Mouse (Mus musculus) limb, embryonic 13.5 days (tissue): ENCODE data around the gene Sgta. TPM values are rescaled to one million over a fixed set of nuclear protein-coding genes. Genes with fewer than 3 reads are reported as not detected.
"Not testable (repeated sequence)": the region's sequence is repeated elsewhere in the genome, so short reads cannot be mapped to it uniquely, and the experiment has no call there.

Experiments used
- ATAC-seq: fragments of 200-750 bp; cut with Nextera tagmentation; 2 replicates; pipeline ENCODE4 v1.8.0; 2017; ENCODE audit warnings: low read depth, moderate number of reproducible peaks, moderate TSS enrichment; ENCODE audit not compliant: low FRiP score
- H3K27ac ChIP-seq: fragments of 300-500 bp; sonication (generic); 2 replicates; pipeline ENCODE4 v1.5.1; 2015; ENCODE audit warnings: inconsistent platforms, mild to moderate bottlenecking, moderate library complexity
- H3K27me3 ChIP-seq: fragments of 300-500 bp; sonication (generic); 2 replicates; pipeline ENCODE4 v1.6.1; 2015; ENCODE audit warnings: mild to moderate bottlenecking, inconsistent platforms
- H3K36me3 ChIP-seq: fragments of 300-500 bp; sonication (generic); 2 replicates; pipeline ENCODE4 v1.6.1; 2015; ENCODE audit warnings: inconsistent platforms, mild to moderate bottlenecking, moderate library complexity
- H3K4me1 ChIP-seq: fragments of 300-500 bp; sonication (generic); 2 replicates; pipeline ENCODE4 v1.6.1; 2015; ENCODE audit warnings: inconsistent platforms
- H3K4me2 ChIP-seq: fragments of 300-500 bp; sonication (generic); replicated peaks from 2 replicates; pipeline ENCODE4 v1.6.1; 2015; ENCODE audit warnings: inconsistent platforms, mild to moderate bottlenecking, moderate library complexity
- H3K4me3 ChIP-seq: fragments of 300-500 bp; sonication (generic); 2 replicates; pipeline ENCODE4 v1.5.1; 2015; ENCODE audit warnings: moderate library complexity, mild to moderate bottlenecking, inconsistent platforms
- H3K9ac ChIP-seq: fragments of 300-500 bp; sonication (generic); 2 replicates; pipeline ENCODE4 v1.6.1; 2015; ENCODE audit warnings: mild to moderate bottlenecking, inconsistent platforms
- H3K9me3 ChIP-seq: fragments of 300-500 bp; sonication (generic); 2 replicates; pipeline ENCODE4 v1.6.1; 2016; ENCODE audit warnings: inconsistent platforms
- WGBS: fragments of 180-500 bp; shearing (Covaris S2); methylation state at CpG from one replicate; pipeline ENCODE4 v1.1.7; 2015; 5-methylcytosine and 5-hydroxymethylcytosine counted together
- polyA plus RNA-seq: library from polyadenylated mRNA; unstranded; fragments of >200 nt; fragmentation: Nextera tagmentation; extraction: Ambion mirVana; gene quantifications from 2 replicates; pipeline ENCODE4 v1.2.1, GENCODE M21; 2015

Sgta gene
- polyA plus RNA-seq, 1 experiment from 2014 or later = 231 TPM

DNA sequence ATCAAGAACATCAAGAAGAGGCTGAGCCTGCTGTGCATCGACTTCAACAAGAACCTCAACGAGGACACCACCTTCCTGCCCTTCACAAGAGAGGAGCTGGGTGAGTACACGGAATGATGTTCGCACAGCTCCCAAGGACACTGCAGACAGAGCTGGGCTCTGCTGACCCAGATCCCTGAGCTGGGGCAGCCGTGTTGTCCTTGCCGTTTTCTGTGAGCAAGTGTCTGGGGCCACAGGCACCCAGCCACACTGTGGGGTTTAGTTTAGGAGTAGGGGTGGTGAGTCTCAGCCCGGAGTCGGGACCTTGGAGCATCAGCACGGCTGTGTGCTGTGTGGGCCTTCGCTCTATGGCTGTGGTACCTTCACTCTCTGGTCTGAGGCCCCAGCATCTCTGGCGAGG, 17.9 kb upstream of the Sgta start:
- no peak for ATAC-seq
- no peak overlapping the region for H3K27ac ChIP-seq
- no peaks in the 10 kb centered on the region for H3K27me3 ChIP-seq
- 92% methylated on average over 11 of the region's 11 CpGs for WGBS
- no peak overlapping the region for H3K4me3 ChIP-seq
- H3K4me1 ChIP-seq = no peaks in the 10 kb centered on the region
- H3K9me3 ChIP-seq = no peaks in the 10 kb centered on the region
- H3K9ac ChIP-seq = no peak overlapping the region
- peaks cover 99% of the 10 kb centered on the region for H3K36me3 ChIP-seq
- H3K4me2 ChIP-seq = no peak overlapping the region

DNA sequence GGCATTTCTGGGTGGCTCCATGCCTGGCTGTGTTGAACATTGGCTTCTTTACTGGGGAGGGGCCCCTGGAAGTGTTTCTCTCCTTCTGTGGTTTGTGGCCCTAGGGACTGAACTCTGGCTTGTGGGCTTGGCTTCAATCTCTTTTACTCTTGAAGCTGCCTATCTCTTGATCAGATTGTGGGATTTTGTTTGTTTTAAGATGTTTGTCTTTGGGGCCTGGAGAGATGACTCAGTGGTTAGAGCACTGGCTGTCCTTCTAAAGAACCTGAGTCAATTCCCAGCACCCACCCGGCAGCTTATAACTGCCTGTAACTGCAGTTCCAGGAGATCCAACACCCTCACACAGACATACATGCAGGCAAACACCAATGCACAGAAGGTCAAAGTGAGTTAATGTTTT, 16.4 kb upstream of the Sgta start:
- no peak overlapping the region for H3K27ac ChIP-seq
- ATAC-seq = no peak
- peaks cover 2% of the 10 kb centered on the region for H3K4me1 ChIP-seq
- no peak overlapping the region for H3K4me2 ChIP-seq
- peaks cover 86% of the 10 kb centered on the region for H3K36me3 ChIP-seq
- H3K9me3 ChIP-seq = no peaks in the 10 kb centered on the region
- H3K4me3 ChIP-seq = no peak overlapping the region
- no peak overlapping the region for H3K9ac ChIP-seq
- H3K27me3 ChIP-seq = no peaks in the 10 kb centered on the region
- WGBS = 85% methylated on average over 1 of the region's 1 CpGs

DNA sequence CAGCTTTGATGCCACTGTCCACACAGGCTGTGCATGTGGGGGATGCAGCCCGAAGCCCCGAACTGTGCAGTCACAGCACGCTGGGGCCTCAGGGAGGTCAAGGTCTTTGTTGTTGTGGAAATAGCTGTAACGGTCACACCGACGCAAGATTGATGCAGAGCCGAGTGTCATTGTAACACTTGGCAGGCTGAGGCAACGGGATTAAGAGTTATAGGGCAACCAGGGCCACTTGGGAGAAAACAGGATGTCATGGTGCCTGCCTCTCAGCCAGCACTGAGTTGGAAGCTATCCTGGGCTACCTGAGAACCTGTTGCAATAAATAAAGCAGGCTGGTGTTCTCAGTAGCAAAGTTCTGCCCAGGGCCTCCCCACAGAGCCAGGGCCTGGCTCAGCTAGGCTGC, 15.8 kb upstream of the Sgta start:
- Histone ChIP-seq H3K4me3 (no peak overlapping the region), H3K36me3 (peaks cover 79% of the 10 kb centered on the region), H3K27me3 (no peaks in the 10 kb centered on the region), H3K4me1 (peaks cover 8% of the 10 kb centered on the region), H3K4me2 (no peak overlapping the region), H3K9me3 (no peaks in the 10 kb centered on the region), H3K9ac (no peak overlapping the region), H3K27ac (no peak overlapping the region)
- ATAC-seq = no peak
- 84% methylated on average over 8 of the region's 8 CpGs for WGBS

DNA sequence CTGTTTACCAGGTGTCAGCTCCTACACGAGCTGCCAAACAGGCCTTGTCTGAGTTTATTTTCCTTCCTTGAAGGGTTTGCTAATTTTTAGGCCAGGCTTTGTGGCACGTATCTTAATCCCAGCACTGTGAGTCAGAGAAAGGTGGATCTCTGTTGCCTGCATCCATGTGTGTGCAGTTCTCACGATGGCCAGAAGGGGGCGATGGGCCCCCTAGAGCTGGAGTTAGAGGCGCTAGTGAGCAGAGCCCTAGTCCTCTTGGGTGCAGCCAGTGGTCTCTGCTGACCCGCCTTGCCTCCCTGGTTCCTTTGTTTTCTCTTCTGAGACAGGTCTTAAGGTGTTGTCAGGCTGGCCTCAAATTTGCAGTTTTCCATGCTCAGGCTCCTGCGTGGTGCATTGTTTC, 13.5 kb upstream of the Sgta start:
- no peak overlapping the region for H3K4me2 ChIP-seq
- peaks cover 57% of the 10 kb centered on the region for H3K36me3 ChIP-seq
- ATAC-seq = no peak
- WGBS = 71% methylated on average over 7 of the region's 7 CpGs
- H3K27me3 ChIP-seq = no peaks in the 10 kb centered on the region
- peaks cover 20% of the 10 kb centered on the region for H3K4me1 ChIP-seq
- H3K27ac ChIP-seq = no peak overlapping the region
- no peak overlapping the region for H3K4me3 ChIP-seq
- H3K9me3 ChIP-seq = no peaks in the 10 kb centered on the region
- no peak overlapping the region for H3K9ac ChIP-seq

DNA sequence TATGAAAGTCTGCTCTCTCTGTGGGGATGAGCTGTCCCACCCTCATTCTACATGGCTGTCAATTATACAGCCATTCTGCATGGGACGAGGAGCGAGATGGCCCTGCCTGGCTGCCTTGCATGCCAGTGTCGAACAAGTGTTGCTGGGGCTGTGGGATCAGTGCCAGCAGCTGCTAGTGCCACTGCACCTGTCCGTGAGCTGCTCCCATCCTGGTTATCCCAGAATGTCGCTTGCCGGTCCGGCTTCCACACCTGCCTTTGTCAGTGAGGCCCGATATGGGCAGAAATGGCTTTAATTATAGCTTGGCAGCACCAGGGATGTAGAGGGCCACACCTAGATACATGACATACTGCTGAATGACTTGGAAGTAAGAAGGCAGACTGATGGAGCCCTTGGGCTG, 12.3 kb upstream of the Sgta start:
- Histone ChIP-seq H3K4me3 (no peak overlapping the region), H3K9me3 (no peaks in the 10 kb centered on the region), H3K36me3 (peaks cover 45% of the 10 kb centered on the region), H3K4me2 (no peak overlapping the region), H3K9ac (0 out of 2 replicates have a peak overlapping the region, but pooled peaks have one; percentile 93), H3K27me3 (no peaks in the 10 kb centered on the region), H3K4me1 (peaks cover 20% of the 10 kb centered on the region), H3K27ac (no peak overlapping the region)
- 86% methylated on average over 8 of the region's 8 CpGs for WGBS
- no peak for ATAC-seq

DNA sequence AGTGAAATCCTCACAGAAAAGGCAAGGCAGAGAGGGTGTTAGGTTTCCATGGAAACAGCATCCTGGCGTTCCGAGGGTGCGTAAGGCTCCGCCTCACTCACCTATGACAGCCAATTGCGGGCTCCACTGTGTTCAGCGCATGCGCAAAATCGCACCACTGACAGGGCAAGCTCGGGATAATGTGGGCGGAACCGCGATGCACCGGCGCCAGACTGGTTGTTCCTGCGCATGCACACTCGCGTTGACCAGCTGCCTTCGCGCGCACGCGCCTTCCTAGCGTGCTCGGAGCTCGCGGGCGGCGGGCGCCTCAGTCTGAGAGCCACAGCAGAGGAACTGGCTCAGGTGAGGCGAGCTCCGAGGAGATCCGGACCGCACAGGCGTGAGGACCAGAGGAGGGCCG, 9.9 kb upstream of the Sgta start, which contains the start of gene Thop1:
TSS of gene Thop1 (plus strand) at position 200 of the 400 bp plus-strand sequence.
- H3K4me1 ChIP-seq = peaks cover 20% of the 10 kb centered on the region
- H3K36me3 ChIP-seq = peaks cover 21% of the 10 kb centered on the region
- peak within 1 kb of the TSS; percentile 93 for H3K9ac ChIP-seq
- peak within 1 kb of the TSS; percentile 73 for H3K4me3 ChIP-seq
- ATAC-seq = peak; percentile 97
- H3K4me2 ChIP-seq = peak within 1 kb of the TSS; percentile 79
- WGBS = under 1% methylated on average over 35 of the region's 35 CpGs
- H3K27ac ChIP-seq = no peak within 1 kb of the TSS; the same call in 1 of the 2 replicates
- no peaks in the 10 kb centered on the region for H3K9me3 ChIP-seq
- no peaks in the 10 kb centered on the region for H3K27me3 ChIP-seq

DNA sequence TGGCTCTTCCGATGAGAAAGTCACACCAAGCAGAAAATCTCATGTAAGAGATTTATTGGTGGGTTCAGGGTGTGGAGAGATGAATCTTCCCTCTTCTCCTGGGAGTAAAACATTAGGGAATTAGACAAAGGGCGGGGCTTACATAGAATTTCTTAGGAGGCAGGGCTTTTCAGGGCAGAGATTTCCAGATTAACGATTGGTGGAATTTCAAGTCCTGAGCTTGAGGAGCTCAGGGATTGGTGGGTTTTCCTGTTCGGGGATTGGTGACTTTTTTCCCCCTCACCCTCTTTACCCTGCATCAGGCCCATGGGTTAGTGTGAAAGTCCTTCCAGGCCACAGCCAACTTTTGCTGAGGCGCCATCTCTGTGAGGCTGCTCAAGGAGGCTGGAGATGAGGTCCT, 8.7 kb upstream of the Sgta start:
- peaks cover 10% of the 10 kb centered on the region for H3K36me3 ChIP-seq
- H3K9me3 ChIP-seq = no peaks in the 10 kb centered on the region
- H3K4me1 ChIP-seq = peaks cover 20% of the 10 kb centered on the region
- no peak overlapping the region for H3K4me2 ChIP-seq
- H3K27ac ChIP-seq = no peak overlapping the region
- no peaks in the 10 kb centered on the region for H3K27me3 ChIP-seq
- peak overlapping the region; percentile 43 for H3K9ac ChIP-seq
- H3K4me3 ChIP-seq = no peak overlapping the region
- 70% methylated on average over 5 of the region's 5 CpGs for WGBS
- ATAC-seq = no peak

DNA sequence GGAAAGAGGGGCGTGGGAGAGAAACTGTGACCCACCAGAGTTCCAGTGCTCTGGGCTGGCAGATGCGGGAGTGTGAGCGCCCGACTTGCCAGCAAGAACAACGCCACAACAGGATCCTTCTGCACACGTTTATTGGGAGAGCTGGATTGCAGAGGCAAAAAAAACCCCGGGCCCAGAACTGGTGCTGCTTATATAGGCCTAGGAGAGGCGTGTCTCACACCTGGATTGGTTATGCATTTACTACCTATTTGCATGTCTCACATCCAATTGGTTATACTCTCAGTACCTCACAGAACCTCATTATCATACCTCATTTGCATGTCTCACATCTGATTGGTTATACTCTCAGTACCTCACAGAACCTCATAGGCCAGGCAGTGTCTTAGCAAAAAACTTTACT, 4.5 kb upstream of the Sgta start:
- H3K9ac ChIP-seq, H3K36me3 ChIP-seq, H3K4me1 ChIP-seq, H3K4me3 ChIP-seq, ATAC-seq, H3K27ac ChIP-seq, H3K9me3 ChIP-seq, H3K27me3 ChIP-seq, H3K4me2 ChIP-seq: not testable (repeated sequence)
- WGBS = 88% methylated on average over 8 of the region's 8 CpGs

DNA sequence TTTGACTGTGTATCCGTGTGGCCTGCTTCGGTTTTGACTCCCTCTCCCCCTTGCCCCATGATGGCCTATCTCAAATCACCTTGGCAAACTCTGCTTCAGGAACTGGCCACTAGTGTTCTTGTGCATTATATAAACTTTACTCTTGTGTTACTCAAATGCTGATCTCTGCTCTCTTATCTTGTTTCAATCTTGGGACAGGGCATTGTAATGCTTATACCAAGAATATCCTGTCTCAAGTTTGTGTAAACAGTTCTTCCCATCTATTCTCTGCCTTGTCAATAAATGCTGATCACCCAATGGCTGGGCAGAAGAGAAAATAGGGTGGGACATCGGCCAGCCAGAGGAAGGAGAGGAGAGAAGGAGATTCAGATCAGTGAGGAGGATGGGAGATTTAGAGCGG, 2.7 kb upstream of the Sgta start:
- Histone ChIP-seq H3K4me1 (peaks cover 20% of the 10 kb centered on the region), H3K27me3 (no peaks in the 10 kb centered on the region), H3K36me3 (no peaks in the 10 kb centered on the region), H3K4me3 (no peak overlapping the region), H3K4me2 (no peak overlapping the region), H3K9me3 (no peaks in the 10 kb centered on the region), H3K9ac (no peak overlapping the region), H3K27ac (no peak overlapping the region)
- ATAC-seq = no peak
- WGBS = 63% methylated on average over 4 of the region's 4 CpGs

DNA sequence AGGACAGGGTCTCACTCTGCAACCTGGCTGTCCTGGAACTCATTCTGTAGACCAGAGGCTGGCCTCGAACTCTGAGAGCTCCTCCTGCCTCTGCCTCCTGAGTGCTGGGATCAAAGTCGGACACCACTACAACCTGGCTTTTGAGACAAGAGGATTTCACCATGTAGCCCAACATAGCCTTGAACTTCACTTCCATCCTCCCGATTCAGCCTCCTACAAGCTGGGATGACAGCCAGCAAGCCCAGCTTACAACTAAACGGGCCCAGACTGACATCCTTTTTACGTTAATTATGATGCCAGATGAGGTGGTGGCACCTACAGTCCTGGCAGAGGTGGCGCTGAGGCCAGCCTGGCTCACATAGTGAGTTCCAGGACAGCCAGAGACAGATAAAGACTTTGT, 1.1 kb downstream of the Sgta start:
- no peak for ATAC-seq
- no peaks in the 10 kb centered on the region for H3K27me3 ChIP-seq
- H3K4me3 ChIP-seq = peak overlapping the region; percentile 85
- H3K9me3 ChIP-seq = no peaks in the 10 kb centered on the region
- peak overlapping the region; percentile 91 for H3K9ac ChIP-seq
- H3K27ac ChIP-seq = no peak overlapping the region
- peak overlapping the region; percentile 97 for H3K4me2 ChIP-seq
- H3K4me1 ChIP-seq = peaks cover 31% of the 10 kb centered on the region
- H3K36me3 ChIP-seq = peaks cover 15% of the 10 kb centered on the region; the same call in 1 of the 2 replicates
- 86% methylated on average over 6 of the region's 6 CpGs for WGBS

DNA sequence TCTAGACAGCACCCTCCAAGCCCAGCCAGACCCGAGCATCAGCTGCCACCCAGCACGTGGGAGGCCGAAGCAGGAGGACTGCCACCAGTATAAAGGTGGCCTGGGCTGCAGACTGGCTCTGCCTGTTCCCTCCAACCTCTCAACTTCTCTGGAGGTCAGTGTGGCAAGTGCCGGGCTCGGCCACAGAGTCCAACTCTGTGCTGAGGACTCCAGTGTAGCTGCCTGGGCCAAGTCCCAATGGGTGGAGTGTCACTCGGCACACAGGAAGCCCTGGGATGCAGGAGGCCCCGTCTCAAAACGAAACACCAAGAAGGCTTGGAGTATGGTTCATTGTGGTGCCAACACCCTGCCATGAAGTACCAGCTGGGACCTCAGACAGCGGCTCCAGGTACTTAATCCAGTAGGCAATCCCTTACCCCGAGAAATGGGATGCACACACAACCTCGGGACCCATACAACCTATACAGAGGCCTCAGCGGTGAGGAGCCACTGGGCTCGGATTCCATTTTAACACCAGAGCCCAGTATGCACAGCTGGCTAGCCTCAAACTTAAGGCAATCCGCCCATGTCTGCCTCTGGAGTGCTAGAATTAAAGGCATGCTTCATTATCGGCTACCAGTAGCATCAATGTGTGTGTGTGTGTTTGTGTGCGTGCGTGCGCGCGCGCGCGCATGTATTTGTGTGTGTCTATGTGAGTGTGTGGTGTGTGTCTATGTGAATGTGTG, 2.4 kb downstream of the Sgta start:
- Histone ChIP-seq H3K4me2 (no peak overlapping the region), H3K27me3 (no peaks in the 10 kb centered on the region), H3K27ac (no peak overlapping the region), H3K9me3 (no peaks in the 10 kb centered on the region), H3K36me3 (peaks cover 22% of the 10 kb centered on the region), H3K4me1 (peaks cover 31% of the 10 kb centered on the region), H3K4me3 (no peak overlapping the region), H3K9ac (peak overlapping the region; percentile 45)
- ATAC-seq = no peak
- 92% methylated on average over 23 of the region's 23 CpGs for WGBS

DNA sequence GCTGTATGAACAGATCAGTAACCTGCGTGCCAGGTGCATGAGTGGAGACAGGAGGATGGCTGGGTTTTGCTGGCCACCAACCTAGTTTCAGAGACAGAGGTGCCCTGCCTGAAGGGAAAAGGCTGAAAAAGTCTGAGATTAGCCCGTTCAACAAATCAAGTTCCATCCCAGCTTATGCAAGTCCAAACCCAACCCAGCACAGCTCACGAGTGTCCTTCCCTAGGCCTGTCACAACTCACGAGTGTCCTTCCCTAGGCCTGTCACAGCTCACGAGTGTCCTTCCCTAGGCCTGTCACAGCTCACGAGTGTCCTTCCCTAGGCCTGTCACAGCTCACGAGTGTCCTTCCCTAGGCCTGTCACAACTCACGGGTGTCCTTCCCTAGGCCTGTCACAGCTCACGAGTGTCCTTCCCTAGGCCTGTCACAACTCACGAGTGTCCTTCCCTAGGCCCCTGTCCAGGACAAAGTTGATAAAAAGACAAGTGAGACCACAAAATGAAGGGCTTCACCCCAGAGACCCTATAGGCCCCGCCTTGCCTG, 4.1 kb downstream of the Sgta start:
- WGBS = 91% methylated on average over 11 of the region's 11 CpGs
- not testable (repeated sequence) for H3K27ac ChIP-seq, ATAC-seq, H3K9me3 ChIP-seq, H3K4me2 ChIP-seq, H3K4me3 ChIP-seq, H3K27me3 ChIP-seq
- Histone ChIP-seq H3K36me3 (peaks cover 39% of the 10 kb centered on the region), H3K9ac (peak overlapping the region; percentile 31; the same call in 1 of the 2 replicates), H3K4me1 (peaks cover 31% of the 10 kb centered on the region)

DNA sequence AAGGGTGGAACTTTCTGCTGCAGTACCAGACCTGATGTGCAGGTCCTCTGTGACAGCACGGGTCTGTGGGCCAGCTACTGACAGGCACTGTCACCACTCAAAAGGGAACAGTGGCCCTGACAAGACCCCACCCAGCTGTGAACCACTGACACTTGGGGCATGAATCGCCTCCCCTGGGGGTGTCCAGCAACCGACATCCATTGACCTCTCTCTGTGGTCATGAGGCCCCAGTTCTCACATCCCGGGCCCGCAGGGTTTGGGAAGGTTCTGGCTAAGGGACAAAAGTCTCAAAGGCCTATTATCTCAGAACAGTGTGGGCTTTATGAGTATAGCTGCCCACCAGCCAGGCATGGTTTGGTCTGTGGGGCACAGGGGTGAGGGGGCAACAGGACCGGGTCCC, 4.8 kb downstream of the Sgta start:
- H3K4me1 ChIP-seq = peaks cover 31% of the 10 kb centered on the region
- no peak overlapping the region for H3K4me3 ChIP-seq
- H3K27me3 ChIP-seq = no peaks in the 10 kb centered on the region
- 86% methylated on average over 6 of the region's 6 CpGs for WGBS
- no peak overlapping the region for H3K9ac ChIP-seq
- no peak overlapping the region for H3K4me2 ChIP-seq
- no peak for ATAC-seq
- H3K9me3 ChIP-seq = no peaks in the 10 kb centered on the region
- peaks cover 46% of the 10 kb centered on the region for H3K36me3 ChIP-seq
- H3K27ac ChIP-seq = no peak overlapping the region
